Mouse (Mus musculus) testis, adult 2 months (tissue): ENCODE measurements around the gene Kbtbd3.

Source experiments
- CTCF ChIP-seq: fragments of 200-500 bp; IDR thresholded peaks from 2 replicates; pipeline ENCODE4 v1.5.1; 2012; ENCODE audit warnings: low read depth, mild to moderate bottlenecking, inconsistent platforms, low read length, moderate library complexity; ENCODE audit not compliant: control insufficient read depth, insufficient read depth, insufficient replicate concordance
- POLR2A ChIP-seq: fragments of 200-500 bp; IDR thresholded peaks from 2 replicates; pipeline ENCODE4 v1.6.1; 2012; ENCODE audit warnings: low read depth, mild to moderate bottlenecking, inconsistent platforms, low read length, moderate library complexity; ENCODE audit not compliant: control insufficient read depth

GRCm38 (mm10) chr9:4259841-4260745 is 49.5 kb upstream of the Kbtbd3 start:
- no peak for TF ChIP-seq CTCF
- TF ChIP-seq POLR2A = no peak
